In genomic region chr14:121318382-121318781, GRCm38 (mm10) we compare ENCODE assay signal across 29 mouse cellular contexts.
DNase-seq lines count a peak whose midpoint lies in the region; ATAC-seq lines count a peak whose summit lies in the region.
"Had no signal": no experiment of that assay in that cellular context is flagged by ENCODE, and none has a peak within 500 bp of the region (broad histone marks: within the 10 kb centered on the region; RNA-seq: fewer than 3 reads in every experiment).

No protein-coding gene starts in this region.

- DNase-seq in heart, adult 11 months: no peak
- peak; percentile 82 for DNase-seq in 416B (ENCODE audit: low read depth)
- no peak for DNase-seq in limb, embryonic 10.5 days (ENCODE audit: low spot score)
- DNase-seq: adrenal gland, adult 8-10 months; cerebellum, adult 2 months; cerebellum, postnatal 25 days; gastrocnemius, postnatal 14 days; kidney, adult 11 months; kidney, postnatal 4 days; layer of hippocampus, adult 9-11 months; lung, embryonic 14.5 days; retina, postnatal 1 day; right cerebral cortex, postnatal 4 days; thymus, adult 18-20 months; thymus, postnatal 36 days had no signal

- no peaks in the 10 kb centered on the region for H3K27me3 ChIP-seq in heart, embryonic 14.5 days (ENCODE audit: control insufficient read depth, insufficient read depth, low read length)
- no peaks in the 10 kb centered on the region for H3K27me3 ChIP-seq in hindbrain, embryonic 12.5 days
- no peaks in the 10 kb centered on the region for H3K27me3 ChIP-seq in forebrain, embryonic 15.5 days
- H3K27me3 ChIP-seq in limb, embryonic 10.5 days (ENCODE audit: low read depth, poor library complexity, severe bottlenecking): no peaks in the 10 kb centered on the region
- H3K27me3 ChIP-seq: forebrain, embryonic 13.5 days; kidney, embryonic 15.5 days; limb, embryonic 15.5 days; midbrain, embryonic 12.5 days; stomach, embryonic 15.5 days had no signal

- no peak for ATAC-seq in heart, embryonic 14.5 days (ENCODE audit: insufficient number of reproducible peaks, insufficient read depth, low FRiP score, low read depth)
- ATAC-seq in common myeloid progenitor, adult 5-6 weeks (replicated peaks; ENCODE audit: low read depth, poor library complexity, severe bottlenecking): peak; percentile 92
- ATAC-seq in megakaryocyte-erythroid progenitor cell, adult 5-6 weeks (replicated peaks; ENCODE audit: low FRiP score, low TSS enrichment, poor library complexity, severe bottlenecking): peak; percentile 43
- ATAC-seq in hindbrain, embryonic 12.5 days (ENCODE audit: low FRiP score): no peak
- ATAC-seq in forebrain, embryonic 15.5 days (replicated peaks): no peak
- ATAC-seq: activated CD4-positive, CD25-positive, alpha-beta regulatory T cell, adult 4 months; forebrain, embryonic 13.5 days; hindbrain, postnatal 0 days had no signal

- no peaks in the 10 kb centered on the region for H3K36me3 ChIP-seq in heart, embryonic 14.5 days (ENCODE audit: control insufficient read depth, insufficient read depth, low read length)
- H3K36me3 ChIP-seq in hindbrain, embryonic 12.5 days: no peaks in the 10 kb centered on the region
- H3K36me3 ChIP-seq in forebrain, embryonic 15.5 days: no peaks in the 10 kb centered on the region
- 0 out of 2 replicates have a peak, but pooled peaks cover 7% of the 10 kb centered on the region for H3K36me3 ChIP-seq in limb, embryonic 10.5 days
- H3K36me3 ChIP-seq: kidney, embryonic 15.5 days; limb, embryonic 15.5 days; midbrain, embryonic 12.5 days; stomach, embryonic 15.5 days had no signal

- no peak overlapping the region for H3K4me2 ChIP-seq in heart, embryonic 14.5 days (ENCODE audit: low read length)
- no peak overlapping the region for H3K4me2 ChIP-seq in hindbrain, embryonic 12.5 days (replicated peaks)
- no peak overlapping the region for H3K4me2 ChIP-seq in forebrain, embryonic 15.5 days (replicated peaks)
- H3K4me2 ChIP-seq: forebrain, embryonic 13.5 days; kidney, embryonic 15.5 days; limb, embryonic 15.5 days; lung, embryonic 14.5 days; midbrain, embryonic 12.5 days; stomach, embryonic 15.5 days had no signal

- H3K4me3 ChIP-seq in heart, embryonic 14.5 days (ENCODE audit: control insufficient read depth in 1 of 2, insufficient read depth in 1 of 2, low read depth in 1 of 2, low read length in 2 of 2): no peak overlapping the region
- H3K4me3 ChIP-seq in hindbrain, embryonic 12.5 days: no peak overlapping the region
- no peak overlapping the region for H3K4me3 ChIP-seq in forebrain, embryonic 15.5 days
- H3K4me3 ChIP-seq in limb, embryonic 10.5 days: no peak overlapping the region
- H3K4me3 ChIP-seq: forebrain, embryonic 13.5 days; hindbrain, embryonic 10.5 days; kidney, embryonic 15.5 days; limb, embryonic 15.5 days; midbrain, embryonic 12.5 days; stomach, embryonic 15.5 days had no signal

- H3K27ac ChIP-seq in heart, embryonic 14.5 days (replicated peaks in 1 of 2; ENCODE audit: control insufficient read depth in 1 of 2, insufficient read depth in 1 of 2, low read depth in 2 of 2, low read length in 2 of 2): peak overlapping the region; percentile 19 to 33; a peak in 1 of 4 replicates
- no peak overlapping the region for H3K27ac ChIP-seq in hindbrain, embryonic 12.5 days
- H3K27ac ChIP-seq in forebrain, embryonic 15.5 days (replicated peaks): no peak overlapping the region
- no peak overlapping the region for H3K27ac ChIP-seq in limb, embryonic 10.5 days
- H3K27ac ChIP-seq: forebrain, embryonic 13.5 days; hindbrain, embryonic 10.5 days; hindbrain, postnatal 0 days; kidney, embryonic 15.5 days; limb, embryonic 15.5 days; liver, embryonic 14.5 days; midbrain, embryonic 12.5 days; stomach, embryonic 15.5 days had no signal

- peaks cover 45 to 71% of the 10 kb centered on the region in 2 experiments for H3K4me1 ChIP-seq in heart, embryonic 14.5 days (ENCODE audit: control insufficient read depth in 2 of 2, insufficient read depth in 2 of 2, low read length in 2 of 2)
- peaks cover 25% of the 10 kb centered on the region for H3K4me1 ChIP-seq in hindbrain, embryonic 12.5 days
- H3K4me1 ChIP-seq in forebrain, embryonic 15.5 days: peaks cover 20% of the 10 kb centered on the region
- peaks cover 31% of the 10 kb centered on the region for H3K4me1 ChIP-seq in limb, embryonic 10.5 days

- H3K9me3 ChIP-seq in heart, embryonic 14.5 days (ENCODE audit: control insufficient read depth, low read length): no peaks in the 10 kb centered on the region
- H3K9me3 ChIP-seq in hindbrain, embryonic 12.5 days (replicated peaks): no peaks in the 10 kb centered on the region
- H3K9me3 ChIP-seq in forebrain, embryonic 15.5 days: no peaks in the 10 kb centered on the region
- no peaks in the 10 kb centered on the region for H3K9me3 ChIP-seq in limb, embryonic 10.5 days (replicated peaks)
- H3K9me3 ChIP-seq: kidney, embryonic 15.5 days; limb, embryonic 15.5 days; midbrain, embryonic 12.5 days; stomach, embryonic 15.5 days had no signal

- WGBS in heart, embryonic 14.5 days: 56% methylated on average over 5 of the region's 5 CpGs
- 83% methylated on average over 5 of the region's 5 CpGs for WGBS in hindbrain, embryonic 12.5 days
- 90% methylated on average over 5 of the region's 5 CpGs for WGBS in forebrain, embryonic 15.5 days
- 85% methylated on average over 5 of the region's 5 CpGs for WGBS in limb, embryonic 10.5 days

- no peak overlapping the region for H3K9ac ChIP-seq in heart, embryonic 14.5 days (ENCODE audit: low read length)
- no peak overlapping the region for H3K9ac ChIP-seq in hindbrain, embryonic 12.5 days
- H3K9ac ChIP-seq in forebrain, embryonic 15.5 days (replicated peaks): no peak overlapping the region
- H3K9ac ChIP-seq: forebrain, embryonic 13.5 days; kidney, embryonic 15.5 days; limb, embryonic 15.5 days; liver, embryonic 14.5 days; lung, embryonic 14.5 days; midbrain, embryonic 12.5 days; stomach, embryonic 15.5 days had no signal

Comparison
In these comparisons a context has a peak if more than half of its experiments do, and no peak if none do; other contexts are left out.
1. ATAC-seq: peak in common myeloid progenitor, adult 5-6 weeks (single experiment) and megakaryocyte-erythroid progenitor cell, adult 5-6 weeks (single experiment); none in heart, embryonic 14.5 days (single experiment), hindbrain, embryonic 12.5 days (single experiment) and forebrain, embryonic 15.5 days (single experiment).
2. H3K27ac ChIP-seq: peak in heart, embryonic 14.5 days (2 of 2); none in hindbrain, embryonic 12.5 days (single experiment), forebrain, embryonic 15.5 days (single experiment) and limb, embryonic 10.5 days (single experiment).